Mouse (Mus musculus): ENCODE data around the gene Pth1r. TPM values are rescaled to one million over a fixed set of nuclear protein-coding genes. Genes with fewer than 3 reads are reported as not detected.

Gene Pth1r
- polyA plus RNA-seq (2021; fragmentation: Nextera tagmentation) = 3.3 and 3.7 TPM in 2 replicates
- long read RNA-seq, experiment 1, partial matches to known transcripts = 7 of 19 reads
- long read RNA-seq, experiment 1, other reads (novel, unspliced or antisense) = 8 of 19 reads
- long read RNA-seq, experiment 2, partial matches to known transcripts = 4 of 9 reads
- long read RNA-seq, experiment 2, other reads (novel, unspliced or antisense) = 3 of 9 reads

GRCm38 (mm10) chr9:110746961-110747360 lies at the start of gene Pth1r:
Gene Pth1r (minus strand): TSS chr9:110747145.

GRCm38 (mm10) chr9:110741711-110742294 lies 5.1 kb downstream of the Pth1r start, which contains the start of gene Myl3:
Gene Myl3 (plus strand): TSS chr9:110741861.

Other genes starting within 250 kb of the Pth1r start
- gene Setd2, start 214.5 kb downstream of the Pth1r start, polyA plus RNA-seq (2021; fragmentation: Nextera tagmentation) = 8.8 and 9.2 TPM in 2 replicates
- gene Nradd, start 122.7 kb downstream of the Pth1r start, polyA plus RNA-seq (2021; fragmentation: Nextera tagmentation) = 2.5 and 3.3 TPM in 2 replicates
- gene Nbeal2, start 93.0 kb downstream of the Pth1r start, polyA plus RNA-seq (2021; fragmentation: Nextera tagmentation) = 0.46 and 0.58 TPM in 2 replicates
- gene Ccdc12, start 90.6 kb downstream of the Pth1r start, polyA plus RNA-seq (2021; fragmentation: Nextera tagmentation) = 120 and 126 TPM in 2 replicates
- gene Myl3, start 5.3 kb downstream of the Pth1r start, polyA plus RNA-seq (2021; fragmentation: Nextera tagmentation) = not detected in 2 replicates
- not detected in 2 replicates for gene Prss42, start 51.0 kb upstream of the Pth1r start, polyA plus RNA-seq (2021; fragmentation: Nextera tagmentation)
- gene Prss44, start 66.8 kb upstream of the Pth1r start, polyA plus RNA-seq (2021; fragmentation: Nextera tagmentation) = not detected in 2 replicates
- 0.13 and 0.20 TPM in 2 replicates for gene Prss43, start 79.5 kb upstream of the Pth1r start, polyA plus RNA-seq (2021; fragmentation: Nextera tagmentation)
- 1.0 and 1.2 TPM in 2 replicates for gene Prss45, start 87.4 kb upstream of the Pth1r start, polyA plus RNA-seq (2021; fragmentation: Nextera tagmentation)
- gene Prss46, start 97.4 kb upstream of the Pth1r start, polyA plus RNA-seq (2021; fragmentation: Nextera tagmentation) = not detected in 2 replicates
- 2.4 and 2.7 TPM in 2 replicates for gene Prss50, start 110.8 kb upstream of the Pth1r start, polyA plus RNA-seq (2021; fragmentation: Nextera tagmentation)
- gene Als2cl, start 132.7 kb upstream of the Pth1r start, polyA plus RNA-seq (2021; fragmentation: Nextera tagmentation) = 0.95 and 1.1 TPM in 2 replicates
- 2.3 and 2.6 TPM in 2 replicates for gene Tmie, start 133.0 kb upstream of the Pth1r start, polyA plus RNA-seq (2021; fragmentation: Nextera tagmentation)
- gene Fam240a, start 169.7 kb upstream of the Pth1r start, polyA plus RNA-seq (2021; fragmentation: Nextera tagmentation) = not detected in 2 replicates
- 0.61 and 0.94 TPM in 2 replicates for gene Tdgf1, start 199.0 kb upstream of the Pth1r start, polyA plus RNA-seq (2021; fragmentation: Nextera tagmentation)
- gene Lrrc2, start 204.4 kb upstream of the Pth1r start, polyA plus RNA-seq (2021; fragmentation: Nextera tagmentation) = 1.2 and 2.2 TPM in 2 replicates
- gene Rtp3, start 243.4 kb upstream of the Pth1r start, polyA plus RNA-seq (2021; fragmentation: Nextera tagmentation) = 0.15 TPM in 1 of 2 replicates, not detected in the other